Comparison of ENCODE assay signal across 20 mouse cellular contexts in the genomic region with DNA sequence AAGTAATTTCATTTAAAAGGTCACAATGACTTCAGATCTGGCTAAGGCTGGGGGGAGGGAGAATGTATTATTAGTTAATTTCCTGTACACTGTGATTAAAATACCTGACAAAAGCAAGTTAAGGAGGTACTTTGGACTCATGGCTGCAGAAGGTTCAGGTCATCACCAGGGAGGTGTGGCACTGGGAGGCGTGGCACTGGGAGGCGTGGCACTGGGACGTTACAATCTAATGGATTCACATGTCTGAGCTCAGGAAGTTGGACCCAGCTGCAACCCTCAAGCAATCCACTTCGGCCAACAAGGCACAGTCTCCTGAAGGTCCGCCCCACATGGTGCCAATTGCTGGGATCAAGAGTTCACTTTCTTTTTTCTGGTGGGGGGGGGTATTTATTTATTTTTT. TPM values are rescaled to one million over a fixed set of nuclear protein-coding genes. Genes with fewer than 3 reads are reported as not detected.
A peak's percentile ranks its signal among the peaks of the same experiment; 100 is the strongest.
DNase-seq lines count a peak whose midpoint lies in the region; ATAC-seq and TF ChIP-seq lines count a peak whose summit lies in the region.
"Had no signal": no experiment of that assay in that cellular context is flagged by ENCODE, and none has a peak within 500 bp of the region (broad histone marks: within the 10 kb centered on the region; RNA-seq: fewer than 3 reads in every experiment).

No protein-coding gene starts in this region.

- no peaks in the 10 kb centered on the region for H3K27me3 ChIP-seq in kidney, postnatal 0 days (ENCODE audit: insufficient read depth, low read length)
- H3K27me3 ChIP-seq in liver, embryonic 16.5 days (ENCODE audit: control insufficient read depth, insufficient read depth, low read depth, low read length): no peaks in the 10 kb centered on the region
- no peaks in the 10 kb centered on the region for H3K27me3 ChIP-seq in neural tube, embryonic 15.5 days (replicated peaks)
- H3K27me3 ChIP-seq: embryonic facial prominence, embryonic 12.5 days; hindbrain, embryonic 15.5 days; lung, embryonic 15.5 days had no signal

- no peaks in the 10 kb centered on the region for H3K4me1 ChIP-seq in kidney, postnatal 0 days (replicated peaks; ENCODE audit: insufficient read depth, low read length)
- no peaks in the 10 kb centered on the region for H3K4me1 ChIP-seq in liver, embryonic 16.5 days (ENCODE audit: control insufficient read depth, low read depth, low read length)
- H3K4me1 ChIP-seq in neural tube, embryonic 15.5 days: no peaks in the 10 kb centered on the region
- H3K4me1 ChIP-seq: embryonic facial prominence, embryonic 12.5 days; forebrain, embryonic 10.5 days; hindbrain, embryonic 15.5 days; lung, embryonic 15.5 days; megakaryocyte, embryonic 14.5 days had no signal

- H3K9ac ChIP-seq in kidney, postnatal 0 days (ENCODE audit: low read depth, low read length): no peak overlapping the region
- no peak overlapping the region for H3K9ac ChIP-seq in liver, embryonic 16.5 days (ENCODE audit: low read depth, low read length)
- H3K9ac ChIP-seq in neural tube, embryonic 15.5 days (replicated peaks): no peak overlapping the region
- H3K9ac ChIP-seq: embryonic facial prominence, embryonic 12.5 days; hindbrain, embryonic 15.5 days; lung, embryonic 15.5 days had no signal

- DNase-seq in embryo, embryonic 10 days (ENCODE audit: low spot score): peak; percentile 3
- DNase-seq in embryo, embryonic 10.5 days (ENCODE audit: low spot score): no peak
- peak; percentile 24 for DNase-seq in ES-CJ7 (ENCODE audit: low read depth, low spot score)
- no peak for DNase-seq in kidney, postnatal 0 days (ENCODE audit: low spot score)
- DNase-seq in right cerebral cortex, postnatal 10 days (ENCODE audit: low spot score in 2 of 2): no peak
- DNase-seq in layer of hippocampus, postnatal 25 days (ENCODE audit: extremely low spot score in 1 of 2, low spot score in 1 of 2): no peak
- DNase-seq: adrenal gland, postnatal 10 days; cerebellum, postnatal 14 days; right cerebral cortex, adult 18-20 months; thymus, adult 2 months had no signal

- H3K4me2 ChIP-seq in kidney, postnatal 0 days (ENCODE audit: low read length): no peak overlapping the region
- no peak overlapping the region for H3K4me2 ChIP-seq in liver, embryonic 16.5 days (ENCODE audit: low read depth, low read length)
- H3K4me2 ChIP-seq in neural tube, embryonic 15.5 days: no peak overlapping the region
- H3K4me2 ChIP-seq: embryonic facial prominence, embryonic 12.5 days; hindbrain, embryonic 15.5 days; lung, embryonic 15.5 days had no signal

- no peak for TF ChIP-seq CTCF in kidney, postnatal 0 days (IDR thresholded peaks at IDR 0.05; ENCODE audit: low read depth)

- H3K9me3 ChIP-seq in kidney, postnatal 0 days (replicated peaks; ENCODE audit: low read length): no peaks in the 10 kb centered on the region
- no peaks in the 10 kb centered on the region for H3K9me3 ChIP-seq in liver, embryonic 16.5 days (replicated peaks; ENCODE audit: control insufficient read depth, low read length)
- H3K9me3 ChIP-seq in neural tube, embryonic 15.5 days (replicated peaks): no peaks in the 10 kb centered on the region
- H3K9me3 ChIP-seq: embryonic facial prominence, embryonic 12.5 days; forebrain, embryonic 10.5 days; hindbrain, embryonic 15.5 days; lung, embryonic 15.5 days had no signal

- WGBS in kidney, postnatal 0 days: 58% methylated on average over 5 of the region's 5 CpGs
- 26% methylated on average over 5 of the region's 5 CpGs for WGBS in liver, embryonic 16.5 days (ENCODE audit: insufficient replicate concordance)
- WGBS in neural tube, embryonic 15.5 days: 57% methylated on average over 5 of the region's 5 CpGs

- H3K4me3 ChIP-seq in kidney, postnatal 0 days (replicated peaks; ENCODE audit: low read depth, low read length): no peak overlapping the region
- no peak overlapping the region for H3K4me3 ChIP-seq in liver, embryonic 16.5 days (ENCODE audit: low read depth, low read length)
- no peak overlapping the region for H3K4me3 ChIP-seq in neural tube, embryonic 15.5 days (replicated peaks)
- H3K4me3 ChIP-seq: embryonic facial prominence, embryonic 12.5 days; forebrain, embryonic 10.5 days; hindbrain, embryonic 15.5 days; lung, embryonic 15.5 days; megakaryocyte, embryonic 14.5 days had no signal

- ATAC-seq in kidney, postnatal 0 days (replicated peaks; ENCODE audit: low FRiP score, low read depth): peak; percentile 59
- 0 out of 2 replicates have a peak, but pooled peaks have one; percentile 48 for ATAC-seq in liver, embryonic 16.5 days (ENCODE audit: low read depth)
- no peak for ATAC-seq in neural tube, embryonic 15.5 days (ENCODE audit: low FRiP score)

- H3K36me3 ChIP-seq in kidney, postnatal 0 days (ENCODE audit: insufficient read depth, low read length): no peaks in the 10 kb centered on the region
- no peaks in the 10 kb centered on the region for H3K36me3 ChIP-seq in liver, embryonic 16.5 days (ENCODE audit: control insufficient read depth, insufficient read depth)
- H3K36me3 ChIP-seq in neural tube, embryonic 15.5 days: no peaks in the 10 kb centered on the region
- H3K36me3 ChIP-seq: embryonic facial prominence, embryonic 12.5 days; forebrain, embryonic 10.5 days; hindbrain, embryonic 15.5 days; lung, embryonic 15.5 days had no signal

- H3K27ac ChIP-seq in kidney, postnatal 0 days: no peak overlapping the region
- H3K27ac ChIP-seq in liver, embryonic 16.5 days (ENCODE audit: low read length): no peak overlapping the region
- H3K27ac ChIP-seq in neural tube, embryonic 15.5 days (replicated peaks): no peak overlapping the region
- H3K27ac ChIP-seq: embryonic facial prominence, embryonic 12.5 days; forebrain, embryonic 10.5 days; hindbrain, embryonic 15.5 days; lung, embryonic 15.5 days had no signal

RNA-seq across cellular contexts. Expression of gene Ptprh, which starts 4.2 kb away (rescaled TPM):
- polyA plus RNA-seq in kidney, postnatal 0 days (2015; fragmentation: Nextera tagmentation; extraction: Ambion mirVana): 0.13 and 0.31 TPM in 2 replicates
- polyA plus RNA-seq in liver, embryonic 16.5 days (2015; fragmentation: Nextera tagmentation; extraction: Ambion mirVana): 0.02 TPM in 1 of 2 replicates, not detected in the other
- polyA plus RNA-seq in neural tube, embryonic 15.5 days (2015; fragmentation: Nextera tagmentation; extraction: Ambion mirVana): 0.43 and 0.65 TPM in 2 replicates
- total RNA-seq in layer of hippocampus, postnatal 25 days (2021): under 1 TPM; 0.27 to 0.42 TPM
- total RNA-seq: adrenal gland, postnatal 10 days; granulocyte monocyte progenitor cell, adult 5-6 weeks; neutrophil, adult 5-6 weeks had no signal
- polyA plus RNA-seq: embryonic facial prominence, embryonic 12.5 days; heart, postnatal 0 days; lung, embryonic 15.5 days had no signal

RNA-seq across cellular contexts. Expression of gene Tmem86b, which starts 23.2 kb away (rescaled TPM):
- 0.56 and 0.80 TPM in 2 replicates for polyA plus RNA-seq in kidney, postnatal 0 days (2015; fragmentation: Nextera tagmentation; extraction: Ambion mirVana)
- 38.2 and 39.0 TPM in 2 replicates for polyA plus RNA-seq in liver, embryonic 16.5 days (2015; fragmentation: Nextera tagmentation; extraction: Ambion mirVana)
- polyA plus RNA-seq in neural tube, embryonic 15.5 days (2015; fragmentation: Nextera tagmentation; extraction: Ambion mirVana): 1.7 and 2.3 TPM in 2 replicates
- total RNA-seq in layer of hippocampus, postnatal 25 days (2021): 10 to 100 TPM; 12.5 to 17.3 TPM

RNA-seq across cellular contexts. Expression of gene Ppp6r1, which starts 50.8 kb away (rescaled TPM):
- polyA plus RNA-seq in kidney, postnatal 0 days (2015; fragmentation: Nextera tagmentation; extraction: Ambion mirVana): 4.8 and 5.1 TPM in 2 replicates
- polyA plus RNA-seq in liver, embryonic 16.5 days (2015; fragmentation: Nextera tagmentation; extraction: Ambion mirVana): 2.4 and 3.4 TPM in 2 replicates
- polyA plus RNA-seq in neural tube, embryonic 15.5 days (2015; fragmentation: Nextera tagmentation; extraction: Ambion mirVana): 8.3 and 8.9 TPM in 2 replicates
- total RNA-seq in layer of hippocampus, postnatal 25 days (2021): 100 to 1,000 TPM; 126 to 135 TPM

Comparison
In these comparisons a context has a peak if more than half of its experiments do, and no peak if none do; other contexts are left out.
1. DNase-seq: peak in embryo, embryonic 10 days (single experiment) and ES-CJ7 (single experiment); none in embryo, embryonic 10.5 days (single experiment), kidney, postnatal 0 days (single experiment), right cerebral cortex, postnatal 10 days (0 of 2) and layer of hippocampus, postnatal 25 days (0 of 2).
2. RNA of gene Tmem86b, which starts 23.2 kb away (polyA plus RNA-seq): 38.2 to 39.0 TPM in liver, embryonic 16.5 days; 1.7 to 2.3 TPM in neural tube, embryonic 15.5 days and 0.56 to 0.80 TPM in kidney, postnatal 0 days; every median in the first group is over 10 times any median in the second.